Mouse (Mus musculus): ENCODE results near the gene Eno1.
"Not testable (repeated sequence)": the region's sequence is repeated elsewhere in the genome, so short reads cannot be mapped to it uniquely, and the experiment has no call there.

Gene Eno1

GRCm38 (mm10) chr4:150281018-150281761 is 44.7 kb downstream of the Eno1 start, which contains the start of gene Rere:
TSS of gene Rere (plus strand) at chr4:150281646.
- peak; percentile 96 for ATAC-seq (ENCODE audit: low TSS enrichment)

DNA sequence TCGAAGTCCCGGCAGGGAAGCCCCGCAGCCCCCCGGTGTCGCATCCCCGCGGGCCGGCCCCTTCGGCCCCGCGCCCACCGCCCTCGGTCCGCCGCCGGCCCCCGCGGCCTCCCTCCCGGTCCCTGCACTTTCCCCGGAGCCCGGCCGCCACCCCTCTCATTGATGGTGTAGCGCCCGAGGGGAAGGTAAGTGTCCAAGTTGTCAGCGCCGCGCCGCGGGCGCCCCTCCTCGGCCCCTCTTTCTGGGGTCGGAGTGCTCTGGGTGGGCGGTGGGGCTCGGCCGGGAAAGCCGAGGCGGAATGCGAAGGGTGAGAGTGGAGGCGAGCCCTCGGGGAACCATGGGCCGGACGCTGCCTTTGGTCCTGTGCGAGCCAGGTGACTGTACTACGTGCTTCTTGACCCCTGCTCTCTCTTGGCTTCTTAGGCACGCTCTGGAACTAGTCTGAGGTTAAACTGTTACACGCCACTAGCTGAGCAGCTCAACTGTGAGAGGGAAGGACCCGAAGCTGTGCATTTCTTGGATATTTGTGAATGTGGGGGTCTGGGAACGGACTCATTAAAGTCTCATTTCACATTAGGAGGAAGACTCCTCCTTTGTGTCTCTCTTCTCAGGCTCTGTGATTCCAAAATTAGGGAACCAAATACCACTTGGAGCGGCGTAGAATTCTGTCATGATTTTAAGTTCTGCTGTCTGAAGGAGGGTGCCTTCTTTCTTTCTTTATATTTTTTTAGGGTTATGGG is 45.5 kb downstream of the Eno1 start:
- no peak for ATAC-seq (ENCODE audit: low TSS enrichment)

- no peak for ATAC-seq (ENCODE audit: low TSS enrichment)
These were observed 46.3 kb downstream of the Eno1 start for GRCm38 (mm10) chr4:150282631-150283334.

DNA sequence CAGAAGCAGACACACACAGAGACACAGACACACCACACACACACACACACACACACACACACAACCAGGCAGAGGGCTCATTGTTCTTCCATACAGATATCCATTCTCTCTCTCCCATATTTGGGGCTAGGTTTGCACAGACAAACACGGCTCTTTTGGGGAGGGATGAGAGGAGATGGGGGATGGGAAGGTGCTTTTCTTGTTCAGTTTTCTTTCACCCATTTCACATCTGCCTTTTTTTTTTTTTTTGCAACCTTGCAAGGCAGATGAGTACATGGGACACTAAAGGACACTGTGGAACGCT is 46.8 kb downstream of the Eno1 start:
- ATAC-seq (ENCODE audit: low TSS enrichment) = no peak

GRCm38 (mm10) chr4:150283993-150284392 is 47.5 kb downstream of the Eno1 start:
- no peak for ATAC-seq (ENCODE audit: low TSS enrichment)

GRCm38 (mm10) chr4:150286980-150287379 is 50.5 kb downstream of the Eno1 start:
- no peak for ATAC-seq (ENCODE audit: low TSS enrichment)

DNA sequence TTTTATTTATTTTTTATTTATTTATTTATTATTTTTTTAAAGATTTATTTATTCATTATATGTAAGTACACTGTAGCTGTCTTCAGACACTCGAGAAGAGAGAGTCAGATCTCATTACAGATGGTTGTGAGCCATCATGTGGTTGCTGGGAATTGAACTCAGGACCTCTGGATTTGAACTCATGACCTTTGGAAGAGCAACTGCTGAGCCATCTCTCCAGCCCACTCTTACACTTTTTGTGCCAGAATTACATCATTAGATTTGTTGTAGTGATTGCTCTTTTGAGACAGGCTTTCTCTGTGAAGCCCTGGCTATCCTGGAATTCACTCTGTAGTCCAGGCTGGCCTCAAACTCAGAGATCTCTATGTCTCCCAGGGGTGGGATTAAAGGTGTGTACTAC is 50.9 kb downstream of the Eno1 start:
- ATAC-seq (ENCODE audit: low TSS enrichment) = not testable (repeated sequence)

DNA sequence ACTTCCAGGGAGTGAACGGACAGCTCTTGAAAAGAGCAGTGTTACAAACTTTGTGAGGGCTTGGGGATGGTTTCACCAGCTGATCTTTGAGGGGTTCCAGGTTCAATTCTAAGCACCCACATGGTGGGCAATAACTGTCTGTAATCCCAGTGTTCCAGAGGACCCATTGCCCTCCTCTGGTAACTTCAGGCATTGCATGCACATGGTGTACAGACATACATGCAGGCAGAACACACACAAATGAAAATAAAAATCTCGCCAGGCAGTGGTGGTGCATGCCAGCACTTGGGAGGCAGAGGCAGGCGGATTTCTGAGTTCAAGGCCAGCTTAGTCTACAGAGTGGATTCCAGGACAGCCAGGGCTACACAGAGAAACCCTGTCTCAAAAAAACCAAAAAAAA is 55.4 kb downstream of the Eno1 start:
- ATAC-seq (ENCODE audit: low TSS enrichment) = no peak

DNA sequence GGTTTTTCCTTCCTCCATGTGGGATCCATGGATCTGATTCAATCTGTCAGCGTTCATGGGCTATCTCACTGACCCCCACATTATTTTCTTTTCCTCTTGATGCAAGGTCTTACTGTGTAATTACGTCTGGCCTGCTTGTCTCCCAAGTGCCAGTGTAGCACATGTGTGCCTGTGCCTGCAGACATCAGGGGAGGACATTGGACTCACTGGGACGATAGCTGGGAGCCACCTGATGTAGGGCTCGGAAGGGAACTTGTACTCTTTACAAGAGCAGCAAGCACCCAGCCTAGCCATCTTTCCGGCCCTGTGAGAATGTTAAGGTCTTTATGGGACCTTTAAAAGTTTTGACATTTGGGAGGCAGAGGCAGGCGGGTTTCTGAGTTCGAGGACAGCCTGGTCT is 58.3 kb downstream of the Eno1 start:
- ATAC-seq (ENCODE audit: low TSS enrichment) = no peak

- no peak for ATAC-seq (ENCODE audit: low TSS enrichment)
These were observed 59.4 kb downstream of the Eno1 start for GRCm38 (mm10) chr4:150295966-150296365.
